Mouse (Mus musculus) left cerebral cortex, postnatal 4 days (tissue): ENCODE measurements around the gene Gbe1. TPM values are rescaled to one million over a fixed set of nuclear protein-coding genes. Genes with fewer than 3 reads are reported as not detected.
A peak's percentile ranks its signal among the peaks of the same experiment; 100 is the strongest.

Experiments used
- DNase-seq: peaks from one replicate; pipeline ENCODE4 v3.0.0-alpha.2; 2022
- intact Hi-C: fragments of 180-260 bp; cut with DNase I; formaldehyde crosslinking; loops from one replicate; pipeline ENCODE4 v1.15.1; 2025
- total RNA-seq, 2 experiments: library from RNA; stranded (reverse); gene quantifications; 2 replicates each; pipeline ENCODE4 v1.2.3; 2021

The Gbe1 gene
- 1 to 10 TPM; 8.3 to 9.5 TPM for total RNA-seq

GRCm38 (mm10) chr16:70313886-70314577, at the start of gene Gbe1:
Gbe1 (plus strand) TSS chr16:70313949.
- intact Hi-C loops: no loop called here
- DNase-seq: peak; percentile 90

- intact Hi-C loops: no loop called here
- DNase-seq: no peak
Observed at GRCm38 (mm10) chr16:70310691-70311090, 3.1 kb upstream of the Gbe1 start.

- intact Hi-C loops: no loop called here
- no peak for DNase-seq
Observed at GRCm38 (mm10) chr16:70313496-70313885, 258 bp upstream of the Gbe1 start.

GRCm38 (mm10) chr16:70314578-70314930, 805 bp downstream of the Gbe1 start:
- no peak for DNase-seq
- intact Hi-C loops: no loop called here

- intact Hi-C loops: no loop called here
- no peak for DNase-seq
Observed at GRCm38 (mm10) chr16:70315261-70315660, 1.5 kb downstream of the Gbe1 start.

GRCm38 (mm10) chr16:70315862-70316390, 2.2 kb downstream of the Gbe1 start:
- intact Hi-C loops: no loop called here
- no peak for DNase-seq

- intact Hi-C loops: no loop called here
- DNase-seq: no peak
Observed at GRCm38 (mm10) chr16:70319388-70319787, 5.6 kb downstream of the Gbe1 start.

- intact Hi-C loops: no loop called here
- no peak for DNase-seq
Observed at GRCm38 (mm10) chr16:70320612-70321280, 7.0 kb downstream of the Gbe1 start.

GRCm38 (mm10) chr16:70326339-70326948, 12.7 kb downstream of the Gbe1 start:
- intact Hi-C loops: no loop called here
- no peak for DNase-seq

- DNase-seq: no peak
- intact Hi-C loops: no loop called here
Observed at GRCm38 (mm10) chr16:70328566-70328965, 14.8 kb downstream of the Gbe1 start.

GRCm38 (mm10) chr16:70329036-70329435, 15.3 kb downstream of the Gbe1 start:
- intact Hi-C loops: no loop called here
- no peak for DNase-seq

- intact Hi-C loops: no loop called here
- DNase-seq: no peak
Observed at GRCm38 (mm10) chr16:70329471-70329870, 15.7 kb downstream of the Gbe1 start.

GRCm38 (mm10) chr16:70330007-70330406, 16.3 kb downstream of the Gbe1 start:
- intact Hi-C loops: no loop called here
- no peak for DNase-seq

- DNase-seq: no peak
- intact Hi-C loops: no loop called here
Observed at GRCm38 (mm10) chr16:70330626-70331275, 17.0 kb downstream of the Gbe1 start.

GRCm38 (mm10) chr16:70334812-70335211, 21.1 kb downstream of the Gbe1 start:
- intact Hi-C loops: no loop called here
- no peak for DNase-seq

- DNase-seq: no peak
- intact Hi-C loops: no loop called here
Observed at GRCm38 (mm10) chr16:70335472-70335871, 21.7 kb downstream of the Gbe1 start.

- DNase-seq: no peak
- intact Hi-C loops: no loop called here
Observed at GRCm38 (mm10) chr16:70337661-70338060, 23.9 kb downstream of the Gbe1 start.

GRCm38 (mm10) chr16:70344496-70344895, 30.7 kb downstream of the Gbe1 start:
- intact Hi-C loops: no loop called here
- DNase-seq: no peak

- intact Hi-C loops: no loop called here
Observed at GRCm38 (mm10) chr16:70345607-70346006, 31.9 kb downstream of the Gbe1 start.

GRCm38 (mm10) chr16:70350011-70350410, 36.3 kb downstream of the Gbe1 start:
- intact Hi-C loops: no loop called here
- no peak for DNase-seq

More at GRCm38 (mm10) chr16:70345607-70346006, 31.9 kb downstream of the Gbe1 start:
- no peak for DNase-seq

- intact Hi-C loops: no loop called here
Observed at GRCm38 (mm10) chr16:70351641-70352280, 38.0 kb downstream of the Gbe1 start.

More at GRCm38 (mm10) chr16:70351641-70352280, 38.0 kb downstream of the Gbe1 start:
- DNase-seq: peak; percentile 29
